Mouse (Mus musculus) right cerebral cortex, adult 18-20 months (tissue): ENCODE measurements at regions not wholly inside any gene's neighbourhood (a gene's known extent, or its start where the extent isn't known, plus 50 kb on each side); places are given as distances from the start of the nearest gene placed in this dataset.
A peak's percentile ranks its signal among the peaks of the same experiment; 100 is the strongest.

Experiments
- DNase-seq: peaks from one replicate; pipeline ENCODE4 v3.0.0; 2022; ENCODE audit warnings: mixed read lengths

GRCm38 (mm10) chr5:79966241-79966640 is 1053.7 kb upstream of the Adgrl3 start:
- no peak for DNase-seq

- no peak for DNase-seq
Measured at GRCm38 (mm10) chr5:80005470-80005869, 1014.5 kb upstream of the Adgrl3 start.

- DNase-seq: peak; percentile 79
Measured at GRCm38 (mm10) chr5:80038876-80039275, 981.1 kb upstream of the Adgrl3 start.

- peak; percentile 9 for DNase-seq
Measured at GRCm38 (mm10) chr5:80039431-80039830, 980.5 kb upstream of the Adgrl3 start.
